Mouse (Mus musculus): ENCODE measurements around the gene Six6. TPM values are rescaled to one million over a fixed set of nuclear protein-coding genes. Genes with fewer than 3 reads are reported as not detected.
A peak's percentile ranks its signal among the peaks of the same experiment; 100 is the strongest.

Gene Six6
- polyA plus RNA-seq, 1 experiment from 2014 or later, result not detected

DNA sequence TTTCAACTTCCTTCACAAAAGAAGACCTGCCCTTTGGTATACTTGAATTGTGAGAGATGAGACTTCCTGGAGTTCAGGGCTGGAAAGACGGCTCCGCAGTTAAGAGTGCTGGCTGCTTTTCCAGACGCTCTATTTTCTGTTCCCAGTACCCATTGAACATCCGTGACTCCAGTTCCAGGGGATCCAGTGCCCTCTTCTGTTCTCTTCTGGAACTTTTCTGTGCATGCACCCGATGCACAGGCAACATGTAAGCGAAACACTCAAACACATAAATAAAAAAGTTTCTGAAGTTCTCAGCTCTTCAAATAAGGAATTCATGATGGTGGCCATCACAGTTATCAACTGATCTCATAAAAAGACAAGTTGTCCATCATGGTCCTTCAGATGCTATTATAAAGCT, 23.1 kb downstream of the Six6 start:
- no peaks in the 10 kb centered on the region for H3K36me3 ChIP-seq
- ATAC-seq (ENCODE audit: low FRiP score, low read depth), result no peak

DNA sequence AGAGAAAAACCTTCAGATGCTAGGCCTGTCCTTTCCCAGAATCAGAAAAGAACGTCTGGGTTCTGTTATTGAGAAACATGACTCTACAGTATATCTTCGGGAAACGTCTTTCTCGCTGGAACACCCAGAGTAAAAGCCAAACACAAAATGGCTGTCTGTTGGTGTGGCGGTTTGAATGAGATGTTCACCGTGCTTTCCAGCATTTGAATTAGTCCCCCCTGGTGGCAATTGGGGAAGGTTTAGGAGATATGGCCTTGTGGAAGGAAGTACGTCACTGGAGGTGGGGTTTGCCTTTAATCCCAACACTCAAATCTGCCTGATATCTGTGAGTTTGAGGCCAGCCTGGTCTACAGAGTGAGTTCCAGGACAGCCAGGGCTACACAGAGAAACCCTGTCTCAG, 27.8 kb downstream of the Six6 start:
- Histone ChIP-seq H3K36me3 (no peaks in the 10 kb centered on the region), H3K4me3 (no peak overlapping the region), H3K4me1 (replicated peaks) (no peaks in the 10 kb centered on the region), H3K9ac (no peak overlapping the region), H3K27ac (replicated peaks) (no peak overlapping the region), H3K9me3 (no peaks in the 10 kb centered on the region), H3K27me3 (peaks cover 34% of the 10 kb centered on the region), H3K4me2 (no peak overlapping the region)
- ATAC-seq (ENCODE audit: low FRiP score, low read depth), result no peak
- WGBS, result 87% methylated on average over 7 of the region's 7 CpGs

More for the DNA sequence above, 23.1 kb downstream of the Six6 start:
- no peaks in the 10 kb centered on the region for H3K9me3 ChIP-seq
- H3K9ac ChIP-seq, result no peak overlapping the region
- H3K4me2 ChIP-seq, result no peak overlapping the region
- H3K4me3 ChIP-seq, result no peak overlapping the region
- H3K27ac ChIP-seq (replicated peaks), result no peak overlapping the region
- no peaks in the 10 kb centered on the region for H3K4me1 ChIP-seq (replicated peaks)
- peaks cover 15% of the 10 kb centered on the region; the same call in 1 of the 2 replicates for H3K27me3 ChIP-seq
- WGBS, result 43% methylated on average over 6 of the region's 6 CpGs

DNA sequence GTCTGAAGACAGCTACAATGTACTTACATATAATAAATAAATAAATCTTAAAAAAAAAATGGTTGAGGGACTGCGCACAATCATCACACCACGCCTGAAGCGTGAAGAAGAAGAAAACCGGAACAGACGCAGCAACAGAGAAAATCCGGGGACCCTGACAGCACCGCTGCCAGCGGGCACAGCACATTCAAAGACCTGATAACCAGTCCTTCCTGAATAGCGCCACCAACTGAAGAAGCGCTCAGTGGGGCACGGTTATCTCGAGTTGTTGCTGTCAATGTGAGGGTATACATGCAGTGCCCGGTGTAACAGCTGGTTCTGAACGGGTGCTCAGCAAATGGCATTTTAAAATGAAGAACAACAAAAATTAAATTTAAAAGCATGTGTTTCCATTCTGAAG, 30.9 kb downstream of the Six6 start:
- H3K27ac ChIP-seq (replicated peaks), result no peak overlapping the region
- H3K4me1 ChIP-seq (replicated peaks), result no peaks in the 10 kb centered on the region
- WGBS, result 59% methylated on average over 14 of the region's 14 CpGs
- ATAC-seq (ENCODE audit: low FRiP score, low read depth), result no peak
- no peaks in the 10 kb centered on the region for H3K36me3 ChIP-seq
- H3K9me3 ChIP-seq, result no peaks in the 10 kb centered on the region
- H3K9ac ChIP-seq, result no peak overlapping the region
- no peak overlapping the region for H3K4me3 ChIP-seq
- H3K27me3 ChIP-seq, result peaks cover 48% of the 10 kb centered on the region
- H3K4me2 ChIP-seq, result no peak overlapping the region

DNA sequence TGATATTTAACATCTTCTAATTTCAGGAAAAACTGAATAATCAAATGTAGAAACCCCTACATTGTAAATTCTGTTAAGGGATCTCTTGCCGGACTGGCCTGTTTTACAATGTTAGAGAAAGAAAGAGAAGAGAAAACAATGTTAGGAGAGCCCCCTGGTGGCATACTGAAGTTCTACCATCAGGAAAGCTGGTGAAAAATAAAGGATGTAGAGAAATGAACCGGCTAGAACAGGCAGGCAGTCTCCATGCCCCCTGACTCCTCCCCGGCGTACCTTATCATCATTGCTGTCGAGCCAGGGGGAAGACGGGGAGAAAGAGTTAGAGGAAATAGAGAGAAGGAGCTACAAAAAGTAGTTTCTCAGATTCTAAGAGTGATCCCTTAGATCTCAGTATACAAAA, 33.5 kb downstream of the Six6 start:
- Histone ChIP-seq H3K4me1 (replicated peaks) (no peaks in the 10 kb centered on the region), H3K27me3 (peaks cover 55% of the 10 kb centered on the region), H3K27ac (replicated peaks) (no peak overlapping the region), H3K4me2 (no peak overlapping the region), H3K9ac (no peak overlapping the region), H3K9me3 (no peaks in the 10 kb centered on the region), H3K36me3 (no peaks in the 10 kb centered on the region), H3K4me3 (no peak overlapping the region)
- 7% methylated on average over 6 of the region's 6 CpGs for whole genome bisulfite sequencing
- ATAC-seq (ENCODE audit: low FRiP score, low read depth), result no peak

DNA sequence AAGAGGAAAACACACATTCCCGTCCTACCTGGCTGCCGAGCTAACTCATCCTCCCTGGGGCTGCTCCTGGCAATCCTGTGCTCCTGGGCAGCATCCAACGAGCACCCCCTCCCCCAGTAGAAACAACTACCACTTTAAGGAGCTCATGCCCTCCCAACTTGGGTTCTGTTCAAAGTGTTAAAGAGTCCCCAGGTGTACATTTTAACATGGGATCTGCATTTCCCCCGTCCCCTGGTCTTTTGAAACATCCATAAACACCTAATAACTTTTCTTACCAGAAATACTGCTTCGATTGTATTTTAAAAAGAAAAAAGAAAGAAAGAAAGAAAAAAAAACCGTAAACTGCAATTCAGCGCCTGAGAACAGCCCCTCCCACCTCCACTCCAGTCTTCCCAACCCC, 36.5 kb downstream of the Six6 start:
- no peak overlapping the region for H3K9ac ChIP-seq
- H3K4me3 ChIP-seq, result 0 out of 2 replicates have a peak overlapping the region, but pooled peaks have one; percentile 12

DNA sequence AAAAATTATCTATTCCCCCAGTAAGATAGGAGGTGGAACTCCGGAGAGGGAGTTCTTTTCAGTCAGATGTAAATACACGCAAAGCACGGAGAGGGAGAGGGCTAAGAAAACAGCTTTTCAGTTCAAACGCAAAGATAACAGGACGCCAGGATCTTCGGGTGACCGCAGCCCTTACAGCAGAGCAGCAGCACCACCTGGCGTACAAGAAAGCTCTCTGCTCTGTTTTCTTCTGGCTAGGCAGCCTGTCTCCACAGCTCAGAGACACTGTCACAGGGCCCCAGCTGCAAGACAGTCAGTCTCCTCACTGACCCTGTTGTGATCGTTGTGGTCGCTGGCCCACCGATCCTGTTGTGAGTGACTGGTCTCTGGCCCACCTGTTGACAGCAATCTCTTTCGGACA, 37.0 kb downstream of the Six6 start:
- peak overlapping the region; percentile 42 for H3K4me2 ChIP-seq
- H3K27me3 ChIP-seq, result peaks cover 42% of the 10 kb centered on the region
- no peak overlapping the region for H3K27ac ChIP-seq (replicated peaks)
- ATAC-seq (ENCODE audit: low FRiP score, low read depth), result peak; percentile 79; the same call in 1 of the 2 replicates
- under 1% methylated on average over 12 of the region's 12 CpGs for WGBS
- no peaks in the 10 kb centered on the region for H3K4me1 ChIP-seq (replicated peaks)
- H3K9me3 ChIP-seq, result no peaks in the 10 kb centered on the region
- H3K4me3 ChIP-seq, result 0 out of 2 replicates have a peak overlapping the region, but pooled peaks have one; percentile 12
- no peak overlapping the region for H3K9ac ChIP-seq
- H3K36me3 ChIP-seq, result no peaks in the 10 kb centered on the region

More for the DNA sequence above, 36.5 kb downstream of the Six6 start:
- Histone ChIP-seq H3K27me3 (peaks cover 47% of the 10 kb centered on the region), H3K4me2 (peak overlapping the region; percentile 42), H3K36me3 (no peaks in the 10 kb centered on the region), H3K27ac (replicated peaks) (no peak overlapping the region), H3K4me1 (replicated peaks) (no peaks in the 10 kb centered on the region), H3K9me3 (no peaks in the 10 kb centered on the region)
- no peak for ATAC-seq (ENCODE audit: low FRiP score, low read depth)
- 9% methylated on average over 7 of the region's 7 CpGs for WGBS

DNA sequence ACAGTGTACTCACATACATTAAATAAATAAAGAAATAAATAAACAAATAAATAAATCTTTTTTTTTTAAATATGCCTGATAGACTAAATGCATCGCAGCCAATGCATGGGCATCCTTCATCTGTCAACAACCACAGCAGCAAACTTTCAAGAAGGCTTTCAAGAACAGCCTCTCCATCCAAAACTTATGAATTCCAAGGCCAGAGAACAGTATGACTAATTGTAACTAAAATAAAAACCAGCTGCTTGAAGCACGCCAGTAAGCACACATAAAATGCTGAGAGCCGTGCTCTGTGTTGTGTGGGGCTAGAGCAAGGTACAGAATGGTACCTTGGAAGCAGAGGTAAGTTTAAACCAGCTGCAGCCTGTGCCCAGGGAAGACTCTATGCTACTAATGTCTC, 38.2 kb downstream of the Six6 start:
- H3K9ac ChIP-seq, result no peak overlapping the region
- ATAC-seq (ENCODE audit: low FRiP score, low read depth), result no peak
- 87% methylated on average over 3 of the region's 3 CpGs for WGBS
- H3K4me3 ChIP-seq, result no peak overlapping the region
- no peaks in the 10 kb centered on the region for H3K4me1 ChIP-seq (replicated peaks)
- H3K27me3 ChIP-seq, result peaks cover 37% of the 10 kb centered on the region
- no peaks in the 10 kb centered on the region for H3K9me3 ChIP-seq
- H3K36me3 ChIP-seq, result no peaks in the 10 kb centered on the region
- no peak overlapping the region for H3K27ac ChIP-seq (replicated peaks)
- no peak overlapping the region for H3K4me2 ChIP-seq

DNA sequence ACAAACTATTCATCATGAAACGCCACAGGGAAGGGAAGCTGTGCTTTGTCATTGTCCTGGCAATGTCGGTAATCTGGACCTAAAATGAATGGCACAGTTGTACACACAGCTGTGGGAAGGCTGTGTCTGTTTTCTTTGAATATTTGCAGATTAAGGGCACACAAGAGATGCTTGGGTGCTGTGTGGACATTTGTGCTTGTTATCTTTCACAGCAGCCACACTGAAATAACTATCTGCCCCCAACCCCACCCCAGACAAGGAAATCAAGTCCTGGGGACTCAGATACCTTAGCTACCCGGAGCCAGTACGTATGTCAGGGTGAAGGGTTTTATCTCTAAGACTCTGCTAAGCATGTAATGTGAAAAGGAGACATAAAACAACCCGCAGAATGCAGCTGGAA, 39.5 kb downstream of the Six6 start:
- 83% methylated on average over 5 of the region's 5 CpGs for WGBS

DNA sequence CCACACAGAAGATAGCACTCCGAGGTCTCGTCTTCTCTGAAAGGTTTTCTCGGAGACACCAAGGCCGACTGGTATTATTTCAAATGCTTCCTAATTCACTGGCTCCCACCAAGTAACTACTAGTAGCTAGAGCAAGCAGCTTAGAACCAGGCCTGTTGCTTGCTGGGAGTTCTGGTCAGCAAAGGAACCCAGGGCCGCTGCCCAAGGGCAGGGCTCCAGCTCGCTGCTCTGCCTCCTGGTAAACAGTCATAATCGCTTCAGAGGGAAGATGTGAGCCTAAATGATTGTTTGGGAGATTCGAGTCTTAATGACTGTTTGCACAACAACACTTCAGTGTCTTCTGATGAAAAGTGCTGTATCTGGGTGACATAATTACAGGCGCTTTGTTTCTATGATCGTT, 42.9 kb downstream of the Six6 start:
- no peak for ATAC-seq (ENCODE audit: low FRiP score, low read depth)
- Histone ChIP-seq H3K4me1 (replicated peaks) (no peaks in the 10 kb centered on the region), H3K9ac (no peak overlapping the region), H3K4me2 (no peak overlapping the region), H3K27ac (replicated peaks) (no peak overlapping the region), H3K9me3 (no peaks in the 10 kb centered on the region), H3K27me3 (0 out of 2 replicates have a peak, but pooled peaks cover 9% of the 10 kb centered on the region), H3K4me3 (no peak overlapping the region), H3K36me3 (no peaks in the 10 kb centered on the region)
- WGBS, result 83% methylated on average over 10 of the region's 10 CpGs

More for the DNA sequence above, 39.5 kb downstream of the Six6 start:
- no peak overlapping the region for H3K4me2 ChIP-seq
- no peaks in the 10 kb centered on the region for H3K9me3 ChIP-seq
- H3K9ac ChIP-seq, result no peak overlapping the region
- no peak overlapping the region for H3K27ac ChIP-seq (replicated peaks)
- H3K4me3 ChIP-seq, result no peak overlapping the region
- no peaks in the 10 kb centered on the region for H3K4me1 ChIP-seq (replicated peaks)
- no peaks in the 10 kb centered on the region for H3K36me3 ChIP-seq
- no peak for ATAC-seq (ENCODE audit: low FRiP score, low read depth)
- peaks cover 27% of the 10 kb centered on the region for H3K27me3 ChIP-seq

DNA sequence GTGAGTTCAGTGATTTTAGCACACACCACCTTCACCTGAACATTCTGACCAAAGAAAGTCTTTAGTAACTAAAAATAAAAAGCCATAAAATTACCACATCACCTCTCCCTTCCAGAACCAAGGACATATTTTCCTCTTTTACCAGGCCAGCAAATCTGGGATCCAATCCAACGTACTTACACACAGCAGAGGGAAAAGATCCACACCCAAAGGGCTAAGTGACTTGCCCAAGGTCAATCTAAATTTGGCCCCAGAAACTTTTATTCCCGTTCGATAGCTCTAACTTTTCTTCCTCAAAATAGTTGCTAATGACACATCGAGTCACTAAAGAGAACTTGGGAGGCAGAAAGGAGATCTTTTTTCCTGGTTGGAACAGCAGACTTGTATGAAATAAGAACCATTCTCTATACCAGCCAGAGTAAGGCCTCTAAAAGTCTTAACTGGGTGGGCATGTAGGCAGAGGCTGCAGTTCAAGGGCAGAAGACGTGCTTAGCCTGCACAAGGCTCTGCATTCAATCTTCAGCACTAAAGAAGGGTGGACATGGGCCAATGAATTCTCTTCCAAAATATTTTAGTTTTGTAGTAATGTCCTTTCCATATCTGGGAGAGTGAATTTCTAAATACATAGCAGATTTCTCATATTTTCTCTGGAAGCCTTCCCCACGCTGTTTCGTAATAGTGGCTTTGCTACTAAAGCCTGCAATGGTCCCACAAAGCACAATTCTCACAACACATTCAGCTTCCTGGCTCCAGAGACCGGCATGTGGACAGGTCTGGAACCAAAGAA, 43.6 kb downstream of the Six6 start:
- 0 out of 2 replicates have a peak, but pooled peaks cover 6% of the 10 kb centered on the region for H3K27me3 ChIP-seq
- H3K36me3 ChIP-seq, result no peaks in the 10 kb centered on the region
- ATAC-seq (ENCODE audit: low FRiP score, low read depth), result no peak
- H3K9ac ChIP-seq, result no peak overlapping the region
- WGBS, result 88% methylated on average over 8 of the region's 8 CpGs
- H3K9me3 ChIP-seq, result no peaks in the 10 kb centered on the region
- no peak overlapping the region for H3K4me2 ChIP-seq
- no peak overlapping the region for H3K27ac ChIP-seq (replicated peaks)
- no peaks in the 10 kb centered on the region for H3K4me1 ChIP-seq (replicated peaks)
- H3K4me3 ChIP-seq, result no peak overlapping the region
